Mouse (Mus musculus) frontal cortex, postnatal 10 days (tissue): ENCODE measurements at regions not wholly inside any gene's neighbourhood (a gene's known extent, or its start where the extent isn't known, plus 50 kb on each side); places are given as distances from the start of the nearest gene placed in this dataset.
"Not testable (repeated sequence)": the region's sequence is repeated elsewhere in the genome, so short reads cannot be mapped to it uniquely, and the experiment has no call there.

Experiments used
- DNase-seq, 2 experiments: peaks; one replicate each; pipeline ENCODE4 v3.0.0; 2022; ENCODE audit warnings: low spot score in 2 of 2, mixed read lengths in 1 of 2

GRCm38 (mm10) chr11:91524019-91524418, 53.3 kb downstream of the Kif2b start:
- DNase-seq = no peak

DNA sequence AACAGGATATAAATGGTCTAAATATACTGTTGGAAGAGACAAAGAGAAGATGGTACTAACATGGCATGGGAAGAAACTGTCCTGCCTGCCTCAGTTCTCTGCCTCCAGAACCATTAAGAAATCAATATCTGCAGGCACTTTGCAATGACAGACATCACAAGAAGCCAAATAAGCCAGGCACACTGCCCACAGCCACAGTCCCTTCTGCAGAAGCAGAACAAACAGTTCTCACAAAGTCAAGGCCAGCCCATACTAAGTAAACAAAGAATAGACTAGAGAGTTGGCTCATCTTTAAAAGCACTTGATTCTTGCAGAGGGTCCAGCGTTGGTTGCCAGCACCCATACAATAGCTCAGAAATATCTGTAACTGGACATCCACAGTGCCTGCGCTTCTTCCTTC, 98.1 kb downstream of the Kif2b start:
- no peak for DNase-seq

DNA sequence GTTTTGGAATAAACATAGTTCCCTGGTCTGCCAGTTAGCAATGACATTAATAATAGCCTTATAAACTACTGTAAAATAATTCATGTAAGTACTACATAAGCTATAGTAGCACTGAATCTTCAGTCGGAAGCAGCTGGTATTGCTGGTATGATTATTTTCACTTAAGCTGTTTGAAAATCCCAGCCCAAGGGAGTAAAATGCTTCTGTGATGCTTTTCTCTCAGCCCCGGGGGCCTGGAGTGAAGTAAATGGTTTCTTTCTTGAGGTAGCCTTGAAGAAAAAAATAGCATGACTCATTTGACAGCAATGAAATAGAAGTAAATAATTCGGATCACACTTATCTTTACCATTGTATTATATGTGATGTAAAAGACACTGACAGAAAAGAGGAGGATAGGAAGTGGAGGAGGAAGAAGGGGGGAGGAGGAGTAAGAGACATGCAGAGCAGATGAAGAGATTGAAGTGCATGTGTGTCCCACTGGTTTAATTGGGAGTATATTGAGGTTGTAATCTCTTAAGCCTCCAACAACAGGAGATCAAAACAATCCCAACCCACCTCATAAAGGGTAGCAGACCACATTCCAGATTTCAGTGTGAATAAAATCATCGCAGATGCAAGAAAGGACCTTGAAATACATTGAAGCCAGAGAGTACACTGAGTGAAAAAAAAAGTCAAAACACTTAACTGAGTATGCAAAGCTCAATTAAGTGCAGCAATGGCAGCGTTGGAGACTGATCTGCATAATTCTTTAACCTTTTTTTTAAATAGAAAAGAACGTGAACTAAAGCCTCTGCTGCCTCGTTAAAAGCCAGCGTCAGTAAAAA, 113.6 kb downstream of the Kif2b start:
- DNase-seq = no peak

GRCm38 (mm10) chr11:91461946-91462345, 115.4 kb downstream of the Kif2b start:
- DNase-seq = no peak

- no peak for DNase-seq
These were observed 135.0 kb downstream of the Kif2b start for GRCm38 (mm10) chr11:91442361-91442760.

DNA sequence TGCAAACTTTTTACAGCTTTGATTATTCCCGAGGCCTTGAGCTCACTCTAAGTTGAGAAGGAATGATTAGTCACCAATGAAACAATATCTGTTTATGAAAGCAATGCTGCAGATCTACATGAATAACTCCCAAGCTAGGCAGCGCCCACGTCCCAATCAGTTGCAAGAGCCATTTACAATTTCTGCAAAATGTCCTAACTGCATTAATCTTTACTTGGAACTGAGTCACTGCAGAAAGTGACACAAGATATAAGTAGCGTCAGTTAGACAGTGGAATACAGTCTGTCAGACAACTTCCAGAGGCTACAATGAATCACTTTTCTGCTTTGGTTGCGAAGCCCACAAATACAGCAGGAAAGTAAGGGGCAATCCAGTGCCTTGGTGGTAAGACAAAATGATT, 145.2 kb downstream of the Kif2b start:
- no peak for DNase-seq

GRCm38 (mm10) chr11:91426731-91427130, 150.6 kb downstream of the Kif2b start:
- peak; percentile 39 to 48 for DNase-seq

DNA sequence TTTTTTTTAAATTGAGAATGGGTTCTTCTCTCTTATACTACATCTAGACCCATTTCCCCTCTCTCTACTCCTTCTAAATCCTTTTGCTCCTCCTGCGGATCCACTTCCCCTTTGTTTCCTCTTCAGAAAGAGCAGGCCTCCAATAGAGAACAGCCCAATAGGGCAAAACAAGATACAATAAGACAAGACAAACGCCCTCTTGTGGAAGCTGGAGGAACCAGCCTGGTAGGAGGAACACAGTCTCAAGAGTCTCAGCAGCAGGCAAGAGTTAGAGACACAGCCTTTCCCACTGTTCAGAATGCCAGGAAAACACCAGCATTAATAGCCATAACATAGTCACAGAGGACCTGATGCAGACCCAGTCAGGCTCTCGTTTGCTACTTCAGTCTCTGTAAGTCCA, 190.2 kb downstream of the Kif2b start:
- no peak for DNase-seq

GRCm38 (mm10) chr11:91357029-91357428, 220.3 kb downstream of the Kif2b start:
- no peak for DNase-seq

GRCm38 (mm10) chr11:91342629-91343028, 234.7 kb downstream of the Kif2b start:
- no peak for DNase-seq

GRCm38 (mm10) chr11:91333056-91333455, 244.3 kb downstream of the Kif2b start:
- no peak for DNase-seq

- DNase-seq = no peak
These were observed 249.8 kb downstream of the Kif2b start for GRCm38 (mm10) chr11:91327543-91327942.

GRCm38 (mm10) chr11:91310212-91310742, 267.1 kb downstream of the Kif2b start:
- no peak for DNase-seq

DNA sequence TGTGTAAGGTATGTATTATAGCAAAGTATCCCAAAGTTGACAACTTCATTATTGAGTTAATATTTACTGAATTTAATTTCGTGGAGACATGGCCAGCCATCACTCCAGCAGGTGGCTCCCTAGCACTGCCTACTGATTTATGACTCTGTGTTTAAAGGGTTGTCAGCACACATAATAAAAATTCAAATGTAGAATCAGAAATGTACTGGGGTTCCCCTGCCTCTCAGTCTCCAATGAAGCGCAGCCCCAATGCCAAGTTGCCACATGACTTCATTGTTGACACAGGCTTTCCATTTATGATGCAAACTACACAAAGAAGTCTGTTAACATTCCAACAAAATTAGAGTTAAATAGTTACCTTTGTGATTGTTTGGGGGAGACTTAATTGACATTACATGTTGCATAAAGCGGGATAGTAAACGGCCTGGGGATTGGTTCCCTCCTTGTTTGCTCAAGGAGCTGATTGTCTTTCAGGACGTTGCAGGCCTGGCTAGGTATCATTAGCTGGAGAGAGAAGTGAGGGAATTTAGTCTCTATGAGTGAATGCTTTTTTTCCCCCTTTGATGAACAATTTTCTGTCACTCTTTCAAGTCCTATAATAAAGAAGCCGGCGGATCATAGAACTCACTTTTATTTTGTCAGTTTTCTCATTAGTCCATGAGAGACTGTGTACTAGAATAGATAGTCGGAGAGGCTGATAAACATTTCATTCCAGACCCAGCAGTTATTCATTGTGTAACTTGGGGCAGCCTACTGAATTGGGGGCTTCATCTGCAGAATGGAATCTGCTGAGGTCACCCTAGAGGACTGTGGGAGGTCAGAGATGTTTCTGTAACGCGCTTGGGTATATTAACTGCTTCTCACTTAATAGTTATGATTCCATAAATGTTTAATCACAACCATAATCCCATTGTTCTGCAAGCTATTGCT, 287.9 kb downstream of the Kif2b start:
- peak; percentile 4 to 28 for DNase-seq

DNA sequence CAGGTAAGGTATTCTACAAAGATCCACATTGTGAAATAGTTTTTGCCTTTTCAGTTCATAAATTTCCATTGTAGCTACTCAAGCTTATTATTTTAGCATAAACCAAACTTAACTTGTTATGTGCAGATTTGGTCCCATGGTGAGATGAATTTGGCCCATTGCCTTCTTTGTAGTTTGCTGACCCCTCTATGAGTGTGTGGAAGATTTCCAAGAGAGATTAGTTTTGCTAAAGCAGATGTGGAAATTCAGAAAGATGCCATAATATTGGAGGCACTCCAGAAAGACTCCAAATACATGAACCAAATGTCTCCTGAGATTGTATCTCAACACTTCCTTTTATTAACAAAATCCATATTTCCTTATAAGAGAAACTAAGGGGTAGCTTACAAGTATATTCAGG, 291.0 kb downstream of the Kif2b start:
- DNase-seq = no peak

- DNase-seq = no peak
These were observed 315.1 kb downstream of the Kif2b start for GRCm38 (mm10) chr11:91262216-91262615.

DNA sequence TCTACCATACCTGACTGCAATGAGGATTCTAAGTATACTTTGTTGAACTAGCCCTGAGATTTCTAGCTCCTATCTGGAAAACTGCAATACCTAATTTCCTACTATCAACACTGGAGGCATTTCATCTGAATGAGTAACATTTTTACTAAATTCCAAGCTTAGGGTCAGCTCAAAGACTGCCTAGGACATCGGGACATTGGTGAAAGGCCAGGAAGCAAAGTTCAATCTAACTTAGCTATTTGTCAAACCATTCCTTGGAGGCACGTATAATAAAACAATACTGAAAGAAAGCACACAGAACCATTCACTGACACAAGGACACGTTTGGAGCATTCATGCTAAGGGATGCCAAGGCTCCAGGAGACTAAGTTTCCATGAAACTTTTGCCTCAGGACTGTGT, 335.3 kb downstream of the Kif2b start:
- not testable (repeated sequence) for DNase-seq

- no peak for DNase-seq
These were observed 361.2 kb downstream of the Kif2b start for GRCm38 (mm10) chr11:91216158-91216557.

DNA sequence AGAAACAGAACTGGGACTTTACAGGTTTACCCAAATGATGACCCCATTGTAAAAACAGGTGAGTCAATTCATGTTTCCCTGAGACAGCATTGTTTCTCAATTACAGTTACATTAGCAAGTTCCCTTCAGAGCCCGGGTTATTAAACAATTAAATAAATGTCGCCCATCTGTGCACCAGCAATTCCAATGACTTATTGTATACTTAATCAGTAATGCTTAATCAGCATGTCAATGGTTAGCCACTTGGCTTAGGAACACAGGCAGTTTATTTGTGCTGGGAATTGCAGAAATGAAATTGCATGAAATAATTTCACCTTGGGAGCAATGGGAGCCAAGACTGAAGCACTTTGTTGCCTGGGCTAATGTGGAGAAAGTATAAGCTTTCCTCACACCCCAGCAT, 364.3 kb downstream of the Kif2b start:
- DNase-seq = no peak

DNA sequence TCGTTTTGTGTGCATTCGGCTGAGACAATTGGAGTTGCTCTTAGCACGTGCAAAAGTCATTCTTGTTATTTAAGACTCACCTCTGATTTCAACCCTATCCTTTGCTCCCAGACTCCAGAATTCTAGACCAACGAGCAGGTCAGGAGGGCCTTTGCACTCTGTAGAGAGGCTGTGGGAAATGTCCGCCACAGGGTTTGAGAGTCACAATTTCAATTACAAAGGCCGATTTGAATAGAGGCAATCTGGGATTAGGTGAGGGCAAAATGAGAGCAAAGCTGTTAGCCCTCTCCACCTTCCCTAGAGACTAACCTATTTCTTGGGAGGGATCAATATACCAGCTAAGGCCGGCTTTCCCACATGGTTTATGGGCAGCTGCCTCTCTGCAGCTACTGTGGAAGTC, 370.9 kb downstream of the Kif2b start:
- no peak for DNase-seq

DNA sequence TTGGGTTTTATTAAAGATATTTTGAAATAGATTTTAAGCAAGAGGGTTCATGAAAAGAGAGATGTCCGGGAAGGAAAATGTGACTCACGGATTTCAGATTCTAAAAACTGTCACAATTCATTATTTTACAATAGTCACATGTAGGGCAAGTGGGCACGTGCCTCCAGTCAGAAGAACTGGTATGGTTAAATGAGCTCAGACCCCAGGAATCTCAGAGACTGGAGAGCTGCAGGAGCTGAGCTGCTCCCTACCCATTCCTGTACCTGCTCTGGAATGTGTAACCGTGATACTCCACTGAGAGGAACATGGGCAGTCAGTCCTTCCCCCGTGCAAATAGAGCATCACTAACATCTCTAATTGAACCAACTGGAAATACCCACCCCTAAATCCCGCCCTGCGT, 372.9 kb downstream of the Kif2b start:
- no peak for DNase-seq

- no peak for DNase-seq
These were observed 380.5 kb downstream of the Kif2b start for GRCm38 (mm10) chr11:91196841-91197240.

DNA sequence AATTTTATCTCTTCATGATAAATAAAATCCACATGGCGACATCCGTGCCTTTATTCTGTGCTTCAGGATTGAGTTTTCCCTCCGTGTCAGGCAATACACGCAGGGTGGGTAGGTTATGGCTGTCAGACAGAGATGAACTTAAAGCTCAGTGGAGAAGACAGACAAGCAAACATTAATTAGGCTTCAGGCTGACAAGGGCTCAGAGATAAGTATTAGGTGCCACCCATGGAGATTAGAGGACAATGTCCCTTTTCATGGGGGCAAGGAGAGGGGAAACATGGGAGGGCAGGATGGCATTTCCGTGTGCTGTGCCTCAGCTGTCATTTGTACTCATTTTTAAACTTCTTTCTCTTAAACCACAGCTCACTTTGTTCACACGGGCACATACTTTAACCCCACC, 381.0 kb downstream of the Kif2b start:
- DNase-seq = no peak
